Mouse (Mus musculus) left cerebral cortex, postnatal 4 days (tissue): Measurements from ENCODE around the gene Cyp46a1. TPM values are rescaled to one million over a fixed set of nuclear protein-coding genes. Genes with fewer than 3 reads are reported as not detected.
A peak's percentile ranks its signal among the peaks of the same experiment; 100 is the strongest.

Experiments used
- DNase-seq: peaks from one replicate; pipeline ENCODE4 v3.0.0-alpha.2; 2022
- intact Hi-C: fragments of 180-260 bp; cut with DNase I; formaldehyde crosslinking; loops from one replicate; pipeline ENCODE4 v1.15.1; 2025
- total RNA-seq, 2 experiments: library from RNA; stranded (reverse); gene quantifications; 2 replicates each; pipeline ENCODE4 v1.2.3; 2021

Cyp46a1 gene
- total RNA-seq, 2 experiments from 2014 or later, result 65.7 to 78.6 TPM

GRCm38 (mm10) chr12:108354284-108354683 is 20.1 kb downstream of the Cyp46a1 start:
- intact Hi-C loops, result no loop called here
- peak; percentile 74 for DNase-seq

- no peak for DNase-seq
- intact Hi-C loops, result no loop called here
Measured at GRCm38 (mm10) chr12:108355271-108355670, 21.1 kb downstream of the Cyp46a1 start.

GRCm38 (mm10) chr12:108355986-108356385 is 21.8 kb downstream of the Cyp46a1 start:
- intact Hi-C loops, result no loop called here
- no peak for DNase-seq

GRCm38 (mm10) chr12:108363796-108364195 is 29.6 kb downstream of the Cyp46a1 start:
- intact Hi-C loops, result loop anchor here (5.0 kb wide), 2 partner anchors 64 to 129 kb away; no protein-coding TSS in a partner anchor

GRCm38 (mm10) chr12:108365340-108365739 is 31.2 kb downstream of the Cyp46a1 start:
- intact Hi-C loops, result no loop called here

More at GRCm38 (mm10) chr12:108363796-108364195, 29.6 kb downstream of the Cyp46a1 start:
- peak; percentile 91 for DNase-seq

GRCm38 (mm10) chr12:108365868-108366267 is 31.7 kb downstream of the Cyp46a1 start:
- intact Hi-C loops, result no loop called here
- no peak for DNase-seq

More at GRCm38 (mm10) chr12:108365340-108365739, 31.2 kb downstream of the Cyp46a1 start:
- peak; percentile 80 for DNase-seq

GRCm38 (mm10) chr12:108367909-108368308 is 33.7 kb downstream of the Cyp46a1 start:
- peak; percentile 58 for DNase-seq
- intact Hi-C loops, result no loop called here

- intact Hi-C loops, result no loop called here
- no peak for DNase-seq
Measured at GRCm38 (mm10) chr12:108368921-108369320, 34.7 kb downstream of the Cyp46a1 start.

- intact Hi-C loops, result no loop called here
- no peak for DNase-seq
Measured at GRCm38 (mm10) chr12:108370596-108371428, 36.6 kb downstream of the Cyp46a1 start, which contains the start of gene Eml1. TSS of gene Eml1 (plus strand) at chr12:108370957.

- intact Hi-C loops, result no loop called here
Measured at GRCm38 (mm10) chr12:108371429-108371765, 37.2 kb downstream of the Cyp46a1 start.

GRCm38 (mm10) chr12:108372241-108372640 is 38.1 kb downstream of the Cyp46a1 start:
- intact Hi-C loops, result no loop called here
- no peak for DNase-seq

More at GRCm38 (mm10) chr12:108371429-108371765, 37.2 kb downstream of the Cyp46a1 start:
- no peak for DNase-seq

- DNase-seq, result no peak
- intact Hi-C loops, result no loop called here
Measured at GRCm38 (mm10) chr12:108373611-108374010, 39.4 kb downstream of the Cyp46a1 start.

GRCm38 (mm10) chr12:108374689-108375088 is 40.5 kb downstream of the Cyp46a1 start:
- DNase-seq, result no peak

GRCm38 (mm10) chr12:108378379-108379133 is 44.4 kb downstream of the Cyp46a1 start:
- intact Hi-C loops, result loop anchor here (5.0 kb wide), 1 partner anchor 34 kb away; no protein-coding TSS in a partner anchor

More at GRCm38 (mm10) chr12:108374689-108375088, 40.5 kb downstream of the Cyp46a1 start:
- intact Hi-C loops, result loop anchor here (5.0 kb wide), 1 partner anchor 38 kb away; no protein-coding TSS in a partner anchor

GRCm38 (mm10) chr12:108386476-108387232 is 52.5 kb downstream of the Cyp46a1 start:
- DNase-seq, result peak; percentile 80
- intact Hi-C loops, result no loop called here

More at GRCm38 (mm10) chr12:108378379-108379133, 44.4 kb downstream of the Cyp46a1 start:
- DNase-seq, result no peak

- intact Hi-C loops, result no loop called here
- no peak for DNase-seq
Measured at GRCm38 (mm10) chr12:108389718-108390117, 55.5 kb downstream of the Cyp46a1 start.

- intact Hi-C loops, result no loop called here
- DNase-seq, result no peak
Measured at GRCm38 (mm10) chr12:108392254-108393044, 58.3 kb downstream of the Cyp46a1 start.

GRCm38 (mm10) chr12:108393082-108393481 is 58.9 kb downstream of the Cyp46a1 start:
- intact Hi-C loops, result no loop called here
- no peak for DNase-seq

- intact Hi-C loops, result no loop called here
- peak; percentile 54 for DNase-seq
Measured at GRCm38 (mm10) chr12:108393637-108394036, 59.5 kb downstream of the Cyp46a1 start.
